In the genomic region with DNA sequence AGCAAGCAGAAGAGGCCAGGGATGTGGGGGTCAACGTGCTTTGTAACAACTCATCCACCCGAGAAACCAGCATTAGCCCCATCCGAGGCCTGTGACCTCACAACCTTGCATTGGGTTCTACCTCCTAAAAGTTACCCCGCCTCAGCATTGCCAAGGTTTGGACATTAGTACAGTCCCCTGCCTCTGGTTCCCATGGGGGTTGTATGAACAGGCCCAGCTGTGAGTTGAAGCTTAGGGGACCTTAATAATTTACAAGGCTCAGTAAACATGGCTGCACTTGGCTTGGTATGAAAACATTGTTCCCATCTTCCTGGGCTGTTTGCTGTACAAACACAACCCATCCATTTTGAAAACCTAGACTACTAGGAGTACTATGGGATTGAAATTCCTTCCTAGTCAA, we compare ENCODE assay signal across 16 mouse cellular contexts.
"Had no signal": no experiment of that assay in that cellular context is flagged by ENCODE, and none has a peak within 500 bp of the region (broad histone marks: within the 10 kb centered on the region; RNA-seq: fewer than 3 reads in every experiment).

No protein-coding gene starts in this region.

- H3K27ac ChIP-seq: limb, embryonic 12.5 days; limb, embryonic 15.5 days; liver, embryonic 14.5 days; macrophage; midbrain, embryonic 12.5 days; midbrain, embryonic 15.5 days; neural tube, embryonic 12.5 days; neural tube, embryonic 15.5 days had no signal

- H3K4me1 ChIP-seq: limb, embryonic 15.5 days; midbrain, embryonic 12.5 days; midbrain, embryonic 15.5 days; neural tube, embryonic 12.5 days; neural tube, embryonic 15.5 days had no signal

- ATAC-seq: intestine, postnatal 0 days; lung, postnatal 0 days; midbrain, embryonic 15.5 days had no signal

- H3K36me3 ChIP-seq: limb, embryonic 12.5 days; limb, embryonic 15.5 days; midbrain, embryonic 12.5 days; midbrain, embryonic 15.5 days; neural tube, embryonic 12.5 days; neural tube, embryonic 15.5 days had no signal

- H3K4me3 ChIP-seq: limb, embryonic 12.5 days; limb, embryonic 15.5 days; midbrain, embryonic 12.5 days; midbrain, embryonic 15.5 days; neural tube, embryonic 12.5 days; neural tube, embryonic 15.5 days had no signal

- H3K27me3 ChIP-seq: limb, embryonic 12.5 days; limb, embryonic 15.5 days; midbrain, embryonic 12.5 days; midbrain, embryonic 15.5 days; neural tube, embryonic 12.5 days; neural tube, embryonic 15.5 days had no signal

- H3K9me3 ChIP-seq: limb, embryonic 12.5 days; limb, embryonic 15.5 days; midbrain, embryonic 12.5 days; midbrain, embryonic 15.5 days; neural tube, embryonic 12.5 days; neural tube, embryonic 15.5 days had no signal

- DNase-seq: left cerebral cortex, postnatal 4 days; liver, postnatal 0 days; lung, embryonic 14.5 days; thymus, adult 18-20 months; thymus, postnatal 36 days had no signal

- H3K4me2 ChIP-seq: limb, embryonic 12.5 days; limb, embryonic 15.5 days; liver, embryonic 11.5 days; lung, embryonic 14.5 days; midbrain, embryonic 12.5 days; midbrain, embryonic 15.5 days; neural tube, embryonic 12.5 days; neural tube, embryonic 15.5 days had no signal

- H3K9ac ChIP-seq: limb, embryonic 12.5 days; limb, embryonic 15.5 days; liver, embryonic 14.5 days; liver, postnatal 0 days; lung, embryonic 14.5 days; midbrain, embryonic 12.5 days; midbrain, embryonic 15.5 days; neural tube, embryonic 12.5 days; neural tube, embryonic 15.5 days had no signal
